Mouse (Mus musculus): Measurements from ENCODE around the gene Gid4.

GRCm38 (mm10) chr11:60396546-60396945 lies 20.4 kb upstream of the Gid4 start:
- no peak for TF ChIP-seq CTCF (IDR thresholded peaks at IDR 0.05; ENCODE audit: low read depth)
- TF ChIP-seq EP300 (IDR thresholded peaks at IDR 0.05; ENCODE audit: low read depth), result no peak

Measured in heart, postnatal 0 days (tissue).